Mouse (Mus musculus): ENCODE measurements around the gene Cipc.

Cipc gene

GRCm38 (mm10) chr12:86960138-86960537 is 13.3 kb downstream of the Cipc start:
- no peak for DNase-seq (ENCODE audit: low spot score in 2 of 2)

DNA sequence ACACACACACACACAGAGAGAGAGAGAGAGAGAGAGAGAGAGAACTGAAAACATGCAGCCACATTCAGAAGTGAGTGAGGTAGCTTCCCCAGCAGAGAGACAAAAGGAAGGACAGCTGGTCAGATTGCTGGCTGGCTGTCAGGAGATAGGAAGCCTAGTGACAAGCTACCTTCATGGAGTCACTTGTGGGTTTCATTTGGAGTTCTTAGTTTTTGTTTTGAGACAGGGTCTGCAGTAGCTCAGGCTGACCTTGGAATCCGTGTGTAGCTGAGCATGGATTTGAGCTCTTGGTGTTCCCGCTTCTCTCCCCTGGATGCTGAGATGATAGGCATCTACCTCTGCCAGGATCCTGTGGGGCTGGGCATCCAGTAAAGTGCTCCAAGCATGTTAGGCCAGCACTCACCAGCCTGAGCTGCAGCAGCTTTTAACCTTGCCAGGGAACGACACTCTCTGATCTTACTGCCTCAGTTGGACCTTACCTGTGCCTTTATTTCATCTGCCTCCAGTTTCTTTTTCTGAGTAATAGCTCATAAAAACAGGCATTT is 14.0 kb downstream of the Cipc start:
- DNase-seq (ENCODE audit: low spot score in 2 of 2) = no peak

DNA sequence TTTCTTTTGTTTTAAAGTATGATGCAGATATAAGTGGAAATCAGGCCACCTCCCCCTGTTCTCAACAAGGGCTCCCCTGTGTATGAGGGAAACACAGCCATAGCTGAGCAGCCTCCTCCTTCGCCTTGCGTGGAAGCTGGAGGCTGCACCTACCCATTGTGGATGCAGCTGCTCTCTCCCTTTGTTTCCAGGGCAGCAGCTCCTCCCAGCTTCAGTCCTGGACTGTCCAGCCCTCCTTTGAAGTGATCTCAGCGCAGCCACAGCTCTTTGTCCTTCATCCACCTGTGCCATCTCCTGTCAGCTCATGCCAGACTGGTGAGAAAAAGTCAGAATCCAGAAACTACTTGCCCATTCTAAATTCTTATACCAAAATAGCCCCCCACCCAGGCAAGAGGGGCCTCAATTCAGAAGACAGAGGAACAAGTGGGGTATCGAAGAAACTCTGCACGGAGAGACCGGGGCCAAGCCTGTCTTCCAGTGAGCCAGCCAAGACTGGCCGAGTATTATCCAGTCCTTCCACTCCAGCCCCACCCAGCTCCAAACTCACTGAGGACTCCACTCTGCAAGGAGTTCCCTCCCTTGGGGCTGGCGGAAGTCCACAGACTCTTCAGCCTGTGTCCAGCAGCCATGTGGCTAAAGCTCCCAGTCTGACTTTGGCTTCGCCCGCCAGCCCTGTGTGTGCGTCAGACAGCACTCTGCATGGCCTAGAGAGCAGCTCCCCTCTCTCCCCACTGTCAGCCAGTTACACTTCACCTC is 14.9 kb downstream of the Cipc start:
- peak; percentile 68 to 79 for DNase-seq (ENCODE audit: low spot score in 2 of 2)

GRCm38 (mm10) chr12:86964278-86965057 is 17.6 kb downstream of the Cipc start:
- DNase-seq (ENCODE audit: low spot score in 2 of 2) = no peak

DNA sequence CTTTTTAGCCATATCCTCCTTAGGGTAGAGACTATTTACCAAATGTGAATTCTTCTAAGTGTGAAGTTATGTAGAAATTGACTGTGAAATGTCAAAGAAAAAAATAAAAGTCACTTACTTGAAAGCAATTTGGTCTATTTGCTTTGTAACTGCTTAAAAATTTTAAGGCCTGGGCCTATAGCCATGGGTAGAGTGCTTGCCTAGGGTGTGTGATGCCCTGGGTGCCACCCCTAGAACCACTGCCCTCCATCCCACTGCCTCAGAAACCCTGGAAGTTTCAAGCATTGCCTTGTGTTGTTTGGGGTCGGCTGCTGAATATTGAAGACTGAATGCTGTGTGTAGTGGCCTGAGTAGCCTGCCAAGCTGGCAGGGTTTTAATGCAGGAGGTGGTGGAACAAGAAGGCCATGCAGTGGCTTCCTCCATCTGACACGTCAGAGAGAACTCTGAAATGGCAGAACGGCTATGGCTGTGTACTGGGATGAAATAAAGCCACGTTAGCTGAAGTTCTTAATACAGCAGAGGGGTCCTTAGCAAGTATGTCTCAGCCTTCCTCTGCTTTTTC is 18.5 kb downstream of the Cipc start:
- no peak for DNase-seq (ENCODE audit: low spot score in 2 of 2)

DNA sequence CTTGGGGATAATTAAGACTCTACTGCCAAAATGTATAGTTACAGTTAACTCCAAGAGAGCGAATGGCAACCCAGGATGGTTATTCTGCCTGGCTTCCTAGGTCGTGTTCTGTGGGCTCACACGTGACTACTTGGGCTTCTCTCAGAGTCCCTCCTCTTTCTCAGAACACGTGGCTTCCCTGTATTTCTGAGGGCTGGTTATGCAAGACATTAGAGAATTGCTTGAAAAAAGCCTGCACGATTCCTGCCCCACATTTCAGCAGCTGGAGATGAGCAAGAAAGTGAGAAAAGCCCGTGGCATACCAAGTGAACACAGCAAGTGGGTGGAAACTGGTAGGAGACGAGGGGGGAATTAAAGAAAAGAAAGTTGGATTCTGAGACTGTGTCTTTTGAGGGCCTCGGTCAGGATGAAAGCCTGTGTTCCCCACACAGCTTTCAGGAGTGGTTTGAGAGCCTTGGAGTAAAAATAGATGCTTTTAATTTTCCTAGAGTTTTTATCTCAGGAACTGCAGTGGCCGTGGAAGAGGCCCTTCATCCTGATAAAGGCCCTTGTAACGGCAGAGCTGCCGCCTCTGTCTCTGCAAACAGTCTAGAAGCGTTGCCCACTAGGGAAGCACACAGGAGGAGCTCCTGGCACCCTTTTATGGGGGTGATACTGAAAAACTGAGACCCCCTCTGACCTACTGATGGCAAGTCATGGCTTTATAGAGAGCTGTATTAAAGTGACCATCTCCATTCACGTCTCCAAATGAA is 21.8 kb downstream of the Cipc start:
- DNase-seq (ENCODE audit: low spot score in 2 of 2) = no peak

GRCm38 (mm10) chr12:86969220-86969601 is 22.4 kb downstream of the Cipc start:
- DNase-seq (ENCODE audit: low spot score in 2 of 2) = no peak

DNA sequence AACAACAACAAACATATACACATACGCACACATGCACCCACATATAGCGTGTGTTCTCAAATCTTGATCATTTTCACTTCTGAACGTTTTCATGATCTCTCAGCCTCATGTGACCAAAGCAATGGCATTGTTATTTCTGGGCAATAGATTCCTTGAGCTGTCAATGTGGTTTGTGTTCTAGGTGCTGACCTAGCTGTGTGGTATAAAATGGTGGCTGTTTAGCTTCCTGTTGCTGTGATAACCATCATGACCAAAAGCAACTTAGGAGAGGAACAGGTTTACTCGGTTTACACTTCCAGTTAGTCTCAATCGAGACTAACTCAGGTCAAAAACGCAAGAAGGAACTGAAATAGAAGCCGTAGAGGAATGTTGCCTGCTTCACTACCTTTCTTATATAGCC is 24.2 kb downstream of the Cipc start:
- DNase-seq (ENCODE audit: low spot score in 2 of 2) = no peak

DNA sequence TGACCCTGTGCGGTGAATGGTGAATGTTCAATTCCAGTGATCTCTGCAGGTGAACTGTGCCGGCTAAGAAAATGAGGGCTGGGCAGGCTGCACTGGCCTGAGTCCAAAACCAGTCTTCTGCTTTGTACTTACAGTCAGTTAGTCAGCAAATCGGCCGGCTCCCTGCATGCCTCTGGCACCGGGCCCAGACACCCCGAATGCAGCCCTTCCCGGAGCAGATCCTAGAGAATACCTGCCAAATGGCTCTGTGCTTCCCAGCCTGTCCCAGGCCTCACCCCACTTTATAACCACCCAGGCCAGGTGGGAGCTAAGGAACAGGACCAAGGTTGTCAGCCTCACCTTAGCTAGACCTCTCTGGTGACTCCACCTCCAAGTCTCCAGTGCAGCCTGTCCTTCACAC is 26.4 kb downstream of the Cipc start:
- DNase-seq (ENCODE audit: low spot score in 2 of 2) = peak; percentile 68 to 77

GRCm38 (mm10) chr12:86973706-86974105 is 26.9 kb downstream of the Cipc start:
- DNase-seq (ENCODE audit: low spot score in 2 of 2) = peak in 1 of 2 experiments; percentile 31

GRCm38 (mm10) chr12:86974387-86975288 is 27.8 kb downstream of the Cipc start:
- DNase-seq (ENCODE audit: low spot score in 2 of 2) = peak; percentile 70 to 83

DNA sequence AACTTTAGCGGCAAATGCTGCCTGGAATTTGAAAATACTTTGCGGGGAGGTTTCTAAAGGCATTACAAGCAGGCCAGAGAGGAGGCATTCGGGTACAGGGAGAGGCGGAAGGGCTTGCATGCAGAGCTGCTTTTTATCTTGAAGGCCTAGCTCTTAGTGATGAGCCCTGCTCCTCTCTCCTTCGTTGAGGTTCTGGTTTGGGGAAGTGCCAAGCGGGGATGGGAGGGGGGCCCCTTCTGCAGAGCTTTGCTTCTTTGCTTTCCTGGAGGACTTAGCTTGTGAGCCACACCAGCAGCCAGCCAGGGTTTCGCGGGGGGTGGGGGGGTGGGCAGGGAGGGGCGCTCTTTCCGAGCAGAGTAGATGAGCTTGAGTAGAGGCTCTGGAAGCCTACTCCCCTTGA is 28.9 kb downstream of the Cipc start:
- DNase-seq (ENCODE audit: low spot score in 2 of 2) = no peak

DNA sequence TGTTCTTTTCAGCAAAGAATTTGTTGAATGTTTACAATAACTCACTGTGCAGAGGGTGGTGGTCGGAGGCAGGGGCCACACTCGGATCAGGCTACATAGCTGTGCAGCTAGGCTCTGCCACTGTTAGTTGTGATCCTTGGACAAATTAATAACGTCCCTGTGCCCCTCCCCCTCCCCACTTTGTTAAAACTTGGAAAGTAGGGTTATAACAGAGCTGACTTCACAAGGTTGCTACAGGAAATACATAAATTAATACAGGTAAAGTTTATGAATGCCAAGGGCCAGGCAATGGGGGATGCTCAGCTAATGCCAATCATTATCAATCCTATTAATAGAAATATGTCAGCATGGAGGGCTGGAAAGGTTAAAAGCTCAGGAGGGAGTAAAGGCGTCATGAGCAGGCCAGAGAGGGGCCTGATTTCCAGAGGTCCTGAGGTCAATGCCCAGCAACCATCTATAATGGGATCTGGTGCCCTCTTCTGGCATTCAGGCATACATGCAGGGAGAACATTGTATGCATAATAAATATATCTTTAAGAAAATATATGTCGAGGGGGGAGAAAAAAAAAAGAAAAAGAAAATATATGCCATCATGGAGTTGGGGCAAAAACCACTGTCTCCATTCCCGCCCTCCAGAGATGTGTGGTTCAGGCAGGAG is 29.8 kb downstream of the Cipc start:
- no peak for DNase-seq (ENCODE audit: low spot score in 2 of 2)

DNA sequence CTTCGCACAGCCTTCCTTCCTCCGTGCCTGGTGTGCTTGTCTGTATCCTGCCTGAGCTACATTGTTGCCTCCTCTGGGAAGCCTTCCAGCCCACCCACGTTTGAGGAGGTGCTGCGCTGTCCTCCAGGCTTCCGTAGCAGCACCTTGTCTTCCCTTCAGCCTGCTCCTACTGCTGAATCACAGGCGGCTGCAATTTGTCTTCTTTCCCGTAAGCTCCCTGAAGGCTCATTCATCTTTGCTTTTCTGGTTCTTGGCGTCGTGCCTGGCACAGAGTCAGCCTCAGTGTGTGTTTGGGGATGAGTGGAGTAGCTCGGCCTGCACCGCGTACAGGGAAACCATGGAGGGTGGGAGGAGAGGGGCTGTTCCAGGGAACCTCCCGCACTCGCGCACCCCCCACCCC is 31.0 kb downstream of the Cipc start:
- DNase-seq (ENCODE audit: low spot score in 2 of 2) = no peak

- no peak for DNase-seq (ENCODE audit: low spot score in 2 of 2)
Measured at GRCm38 (mm10) chr12:86981180-86981579, 34.3 kb downstream of the Cipc start.

- DNase-seq (ENCODE audit: low spot score in 2 of 2) = peak; percentile 39 to 66
Measured at GRCm38 (mm10) chr12:86983470-86984193, 36.8 kb downstream of the Cipc start.

- peak in 1 of 2 experiments; percentile 70 for DNase-seq (ENCODE audit: low spot score in 2 of 2)
Measured at GRCm38 (mm10) chr12:86984194-86984555, 37.3 kb downstream of the Cipc start.

DNA sequence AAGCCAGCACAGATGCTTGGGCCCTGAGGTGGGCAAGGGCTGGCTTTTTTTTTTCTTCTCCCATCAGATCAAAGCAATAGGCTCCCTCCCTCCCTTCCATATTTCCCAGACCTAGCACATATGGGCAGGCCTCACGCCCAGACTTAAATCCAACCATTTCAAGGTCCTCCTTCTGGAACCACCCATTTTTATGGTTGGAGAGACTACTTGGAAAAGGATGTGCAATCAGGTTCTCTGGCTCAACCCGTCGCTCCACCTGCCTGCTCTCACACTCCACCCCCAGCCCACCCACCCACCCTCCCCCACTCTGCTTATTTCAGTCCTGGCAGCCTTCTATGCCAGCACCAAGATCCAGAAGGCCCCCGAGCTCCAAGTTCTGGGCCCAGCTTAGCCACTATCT is 39.7 kb downstream of the Cipc start:
- DNase-seq (ENCODE audit: low spot score in 2 of 2) = no peak

DNA sequence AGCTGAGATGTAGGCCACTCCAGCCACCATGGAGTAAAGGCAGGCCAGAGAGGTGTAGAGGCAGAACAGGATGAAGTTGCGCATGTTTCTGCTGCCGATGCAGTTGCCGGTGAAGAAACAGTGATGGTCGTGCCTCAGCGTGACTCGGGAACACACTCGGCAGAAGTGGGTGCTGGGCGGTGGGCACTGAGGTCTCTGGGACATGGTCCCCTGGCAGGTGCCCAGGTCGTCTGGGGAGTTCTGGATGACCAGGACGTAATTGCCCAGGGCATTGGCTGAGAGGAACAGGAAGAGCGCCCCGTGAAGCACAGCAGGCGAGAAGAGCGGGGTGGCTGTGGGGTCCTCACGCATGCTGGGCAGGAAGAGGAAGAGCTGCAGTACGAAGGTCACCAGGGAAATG is 41.4 kb downstream of the Cipc start:
- DNase-seq (ENCODE audit: low spot score in 2 of 2) = no peak

- DNase-seq (ENCODE audit: low spot score in 2 of 2) = no peak
Measured at GRCm38 (mm10) chr12:86989378-86989777, 42.5 kb downstream of the Cipc start.
